Mouse (Mus musculus): ENCODE measurements around the gene Ankib1.
A peak's percentile ranks its signal among the peaks of the same experiment; 100 is the strongest.
"Not testable (repeated sequence)": the region's sequence is repeated elsewhere in the genome, so short reads cannot be mapped to it uniquely, and the experiment has no call there.

Gene Ankib1

DNA sequence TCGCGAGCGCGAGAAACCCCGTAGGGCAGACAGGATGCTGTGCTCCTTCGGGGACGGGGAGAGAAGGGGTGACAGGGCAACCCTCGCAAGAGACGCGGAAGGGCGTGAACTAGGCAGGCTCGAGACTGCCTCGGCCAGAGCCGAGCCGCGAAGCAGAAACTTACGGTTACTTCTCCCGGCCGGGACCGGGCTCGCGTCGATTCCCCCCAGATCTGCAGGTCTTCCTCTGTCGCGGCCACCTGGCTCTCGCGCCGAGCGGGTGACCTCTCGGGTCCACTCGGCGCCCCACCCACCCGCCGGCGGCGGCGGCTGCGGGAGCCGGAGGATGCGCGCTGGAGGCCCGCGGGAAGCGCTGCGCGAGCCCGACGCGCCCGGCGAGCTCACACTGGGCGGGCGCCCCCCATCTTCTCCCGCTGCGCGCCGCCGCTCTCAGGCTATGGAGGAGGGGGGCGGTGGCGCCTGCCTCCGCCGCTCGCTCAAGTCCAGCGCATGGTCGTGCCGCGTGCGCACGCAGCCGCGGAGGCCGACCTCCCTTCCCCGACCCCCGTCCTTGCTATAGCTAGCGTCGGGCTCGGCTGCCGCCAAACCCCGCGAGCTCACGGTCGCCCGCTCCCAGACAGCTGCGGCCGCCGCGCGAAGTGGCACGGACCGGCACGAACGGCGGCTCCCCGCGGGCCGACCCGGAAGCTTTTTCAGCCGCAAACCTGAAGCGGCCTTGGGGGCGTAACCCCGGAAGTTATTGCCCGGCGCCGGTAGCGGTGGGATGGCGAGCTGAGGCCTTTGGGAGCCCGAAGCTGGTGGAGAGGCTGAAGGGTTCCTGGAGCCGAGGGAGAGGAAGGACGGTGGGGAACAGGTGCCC is at the start of gene Ankib1, which contains the start of gene Krit1:
Gene Ankib1 (minus strand): TSS at position 493 of the 859 bp plus-strand sequence.
Gene Krit1 (plus strand): TSS at position 752 of the 859 bp plus-strand sequence.
- peak; percentile 91 for DNase-seq (ENCODE audit: low spot score)

DNA sequence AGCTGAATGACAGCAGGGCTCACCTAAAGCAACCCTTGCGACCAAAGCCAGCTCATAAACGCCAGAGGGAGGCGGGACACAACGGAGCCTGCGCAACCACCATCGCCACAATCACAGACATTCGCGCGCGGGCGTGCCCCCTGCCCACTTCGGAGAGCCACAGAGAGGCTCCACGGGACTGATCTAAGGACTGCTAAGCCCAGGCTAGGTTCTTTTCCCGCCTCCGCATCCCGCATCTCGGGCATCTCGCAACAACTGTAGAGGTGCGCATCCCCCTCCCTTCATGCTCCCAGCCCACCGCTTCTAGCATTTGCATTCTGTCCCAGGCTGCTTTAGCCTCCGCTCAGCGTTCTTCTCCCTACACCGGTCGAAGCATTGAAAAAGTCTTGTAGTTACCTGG is 42.3 kb upstream of the Ankib1 start, which contains the start of gene Lrrd1:
Gene Lrrd1 (plus strand): TSS at position 148 of the 400 bp plus-strand sequence.
- peak; percentile 35 for DNase-seq (ENCODE audit: low spot score)

GRCm38 (mm10) chr5:3834107-3834506 is 31.4 kb upstream of the Ankib1 start:
- DNase-seq (ENCODE audit: low spot score) = no peak

DNA sequence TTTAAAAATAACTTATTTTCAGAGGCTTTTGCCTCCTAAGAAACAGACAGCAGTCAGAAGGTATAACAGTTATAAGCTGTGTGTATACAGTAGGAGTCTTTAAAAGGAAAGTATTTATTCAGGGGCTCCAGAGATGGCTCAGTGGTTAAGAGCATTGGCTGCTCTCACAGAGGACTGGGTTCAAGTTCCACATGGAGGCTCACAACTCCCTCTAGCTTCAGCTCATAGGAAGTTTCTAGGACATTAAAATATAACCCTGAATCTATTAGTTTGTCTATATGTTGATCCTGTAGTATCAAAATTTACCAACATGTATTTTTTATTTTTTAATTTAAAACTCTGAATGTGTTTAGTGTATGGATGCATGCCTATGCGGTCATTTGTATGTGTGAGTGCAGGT is 5.7 kb upstream of the Ankib1 start:
- no peak for DNase-seq (ENCODE audit: low spot score)

DNA sequence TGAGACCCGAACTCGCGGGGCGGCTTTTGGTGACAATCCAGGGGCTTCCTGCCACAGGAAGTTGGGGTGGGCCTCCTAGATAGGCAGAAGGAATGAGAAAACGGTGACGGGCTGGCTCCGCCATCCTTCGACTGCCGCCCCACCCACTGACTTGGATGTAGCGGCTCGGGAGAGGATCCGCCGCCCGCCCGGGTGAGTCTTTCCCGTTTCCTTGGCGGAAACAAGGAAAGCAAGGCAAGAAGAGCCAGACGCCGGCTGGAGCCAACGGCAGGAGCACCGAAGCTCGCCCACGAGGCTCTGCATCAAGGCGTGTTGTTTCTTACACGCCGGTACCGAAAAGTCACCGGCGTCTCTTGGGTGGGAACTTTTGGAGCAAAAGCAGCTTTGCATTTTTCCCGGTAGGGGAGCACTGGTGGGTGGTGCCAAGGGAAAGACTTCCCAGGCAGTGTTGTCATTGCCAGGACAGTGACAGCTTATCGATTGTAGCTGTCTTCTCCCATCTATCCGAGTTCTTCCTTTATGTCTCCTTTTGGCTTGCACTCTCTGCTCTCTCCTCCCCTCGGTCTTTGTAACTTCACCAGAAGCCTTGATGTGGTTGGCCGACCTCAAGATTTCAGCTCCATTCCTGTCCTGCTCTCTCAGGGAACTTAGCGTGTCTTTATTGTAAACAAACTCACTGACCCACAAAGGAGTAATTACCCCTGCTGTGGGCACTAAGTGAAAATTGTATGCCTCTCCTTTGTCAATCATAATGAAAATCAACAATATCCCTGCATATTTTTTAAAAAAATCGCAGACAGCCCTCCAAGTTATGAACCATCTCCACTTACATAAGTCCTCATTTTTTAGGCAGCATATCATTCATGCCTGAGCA is 804 bp upstream of the Ankib1 start:
- peak; percentile 46 for DNase-seq (ENCODE audit: low spot score)

- peak; percentile 23 for DNase-seq (ENCODE audit: low spot score)
Measured at GRCm38 (mm10) chr5:3801672-3802432, 873 bp downstream of the Ankib1 start.

GRCm38 (mm10) chr5:3800881-3801280 is 1.8 kb downstream of the Ankib1 start:
- no peak for DNase-seq (ENCODE audit: low spot score)

- DNase-seq (ENCODE audit: low spot score) = no peak
Measured at GRCm38 (mm10) chr5:3800041-3800440, 2.7 kb downstream of the Ankib1 start.

DNA sequence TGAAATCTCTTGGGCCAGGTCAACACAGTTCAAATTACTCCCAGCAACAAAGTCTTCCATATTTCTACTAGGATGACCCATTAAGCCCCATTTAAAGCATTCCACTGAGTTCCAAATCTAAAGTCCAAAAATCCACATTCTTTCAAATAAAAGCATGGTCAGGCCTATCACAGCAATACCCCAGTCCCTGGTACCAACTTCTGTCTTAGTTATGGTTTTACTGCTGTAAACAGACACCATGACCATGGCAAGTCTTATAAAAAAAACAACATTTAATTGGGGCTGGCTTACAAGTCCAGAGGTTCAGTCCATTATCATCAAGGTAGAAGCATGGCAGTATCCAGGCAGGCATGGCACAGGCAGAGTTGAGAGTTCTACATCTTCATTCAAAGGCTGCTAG is 4.1 kb downstream of the Ankib1 start:
- not testable (repeated sequence) for DNase-seq (ENCODE audit: low spot score)

GRCm38 (mm10) chr5:3797101-3797500 is 5.6 kb downstream of the Ankib1 start:
- DNase-seq (ENCODE audit: low spot score) = not testable (repeated sequence)

GRCm38 (mm10) chr5:3791048-3791447 is 11.7 kb downstream of the Ankib1 start:
- DNase-seq (ENCODE audit: low spot score) = no peak

DNA sequence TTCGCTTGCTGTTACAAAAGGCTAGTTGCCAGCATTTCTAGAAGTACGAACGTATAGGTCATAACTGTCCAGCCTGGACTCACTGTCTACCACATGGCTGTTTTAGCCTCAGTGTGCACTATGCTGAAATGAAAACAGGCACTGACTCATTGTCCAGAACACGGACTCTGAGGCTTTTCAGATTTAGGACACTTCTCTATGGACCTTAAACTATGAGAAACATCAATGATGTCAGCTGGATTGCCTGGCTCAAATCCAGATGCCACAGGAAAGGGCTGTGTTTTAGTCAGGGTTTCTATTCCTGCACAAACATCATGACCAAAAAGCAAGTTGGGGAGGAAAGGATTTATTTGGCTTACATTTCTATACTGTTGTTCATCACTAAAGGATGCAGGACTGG is 15.2 kb downstream of the Ankib1 start:
- no peak for DNase-seq (ENCODE audit: low spot score)

GRCm38 (mm10) chr5:3784751-3785496 is 17.8 kb downstream of the Ankib1 start:
- no peak for DNase-seq (ENCODE audit: low spot score)

- no peak for DNase-seq (ENCODE audit: low spot score)
Measured at GRCm38 (mm10) chr5:3783947-3784681, 18.6 kb downstream of the Ankib1 start.

DNA sequence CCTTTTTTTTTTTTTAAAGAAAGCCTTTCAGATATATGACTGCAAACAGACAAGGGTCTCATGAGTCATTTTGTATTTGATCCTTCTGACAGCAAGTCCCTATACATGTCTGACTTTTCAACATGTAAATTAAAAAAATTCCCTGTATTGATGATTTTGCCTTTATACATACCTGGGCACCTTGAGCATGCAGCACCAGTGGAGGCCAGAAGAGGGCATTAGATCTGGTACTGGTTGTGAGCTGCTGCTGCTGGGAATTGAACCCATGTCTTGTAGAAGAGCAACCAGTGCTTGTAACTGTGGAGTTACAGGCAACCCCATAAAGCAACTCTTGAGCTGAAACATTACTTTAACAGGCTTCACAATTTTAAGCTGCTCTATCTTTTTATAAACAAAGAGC is 20.1 kb downstream of the Ankib1 start:
- DNase-seq (ENCODE audit: low spot score) = no peak

DNA sequence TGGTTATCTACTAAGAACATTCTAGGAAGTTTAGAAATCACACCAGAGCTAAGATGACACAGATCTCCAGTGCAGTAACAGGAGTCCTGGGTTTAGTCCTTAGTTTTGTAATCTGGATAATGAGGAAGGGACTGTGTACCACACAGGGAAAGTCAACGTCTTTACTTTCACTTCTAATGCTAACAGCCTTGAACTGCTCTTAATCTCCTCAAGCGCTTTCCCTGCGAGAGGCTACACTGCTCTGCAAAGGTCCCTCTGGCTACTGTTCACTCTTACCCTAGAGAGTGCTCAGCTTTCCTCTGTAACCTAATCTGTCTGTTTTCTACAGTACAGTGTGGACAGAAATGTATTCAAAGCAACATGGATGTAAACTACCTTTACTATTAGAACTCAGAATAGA is 30.7 kb downstream of the Ankib1 start:
- DNase-seq (ENCODE audit: low spot score) = no peak

GRCm38 (mm10) chr5:3771512-3771911 is 31.2 kb downstream of the Ankib1 start:
- DNase-seq (ENCODE audit: low spot score) = no peak

DNA sequence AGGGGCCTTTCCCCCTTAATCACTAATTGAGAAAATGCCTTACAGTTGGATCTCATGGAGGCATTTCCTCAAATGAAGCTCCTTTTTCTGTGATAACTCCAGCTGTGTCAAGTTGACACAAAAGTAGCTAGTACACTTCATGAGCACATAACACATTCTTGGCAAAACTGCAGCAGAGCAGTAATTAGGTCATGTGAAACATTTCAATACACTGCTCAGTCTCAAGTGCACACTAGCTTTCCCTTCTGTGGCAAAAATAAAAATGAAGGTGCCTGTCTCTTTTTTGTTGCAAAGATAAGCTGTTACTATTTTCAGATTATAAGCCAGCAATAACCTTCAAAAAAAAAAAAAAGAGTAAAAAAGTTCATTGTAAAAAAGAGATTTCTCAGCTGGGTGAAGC is 52.2 kb downstream of the Ankib1 start:
- not testable (repeated sequence) for DNase-seq (ENCODE audit: low spot score)

GRCm38 (mm10) chr5:3732846-3733245 is 69.9 kb downstream of the Ankib1 start:
- DNase-seq (ENCODE audit: low spot score) = not testable (repeated sequence)

GRCm38 (mm10) chr5:3728820-3729219 is 73.9 kb downstream of the Ankib1 start:
- no peak for DNase-seq (ENCODE audit: low spot score)

Measured in retina, embryonic 14.5 days (tissue).